Mouse (Mus musculus) liver, postnatal 0 days (tissue): ENCODE measurements around the gene Hyal4. TPM values are rescaled to one million over a fixed set of nuclear protein-coding genes. Genes with fewer than 3 reads are reported as not detected.

Source experiments
- ATAC-seq: fragments of 200-750 bp; cut with Nextera tagmentation; 2 replicates; pipeline ENCODE4 v1.8.0; 2017; ENCODE audit warnings: mild to moderate bottlenecking, moderate library complexity
- DNase-seq: peaks from one replicate; pipeline ENCODE4 v3.0.0-alpha.2; 2016
- H3K27ac ChIP-seq: fragments of 300-500 bp; sonication (generic); 2 replicates; pipeline ENCODE4 v1.5.1; 2014; ENCODE audit warnings: antibody characterized with exemption, moderate library complexity, mild to moderate bottlenecking, low read depth
- H3K27me3 ChIP-seq: fragments of 300-500 bp; sonication (generic); 2 replicates; pipeline ENCODE4 v1.6.1; 2014; ENCODE audit warnings: low read length, control low read depth, mixed read lengths; ENCODE audit not compliant: insufficient read depth
- H3K36me3 ChIP-seq: fragments of 300-500 bp; sonication (generic); replicated peaks from 2 replicates; pipeline ENCODE4 v1.6.1; 2014; ENCODE audit warnings: mild to moderate bottlenecking, control low read depth, low read length, moderate library complexity, mixed read lengths; ENCODE audit not compliant: insufficient read depth
- H3K4me1 ChIP-seq: fragments of 300-500 bp; sonication (generic); 2 replicates; pipeline ENCODE4 v1.6.1; 2014; ENCODE audit warnings: antibody characterized with exemption, mild to moderate bottlenecking, control low read depth; ENCODE audit not compliant: insufficient read depth
- H3K4me2 ChIP-seq: fragments of 300-500 bp; sonication (generic); 2 replicates; pipeline ENCODE4 v1.6.1; 2014; ENCODE audit warnings: low read depth, mild to moderate bottlenecking, low read length, moderate library complexity, mixed read lengths
- H3K4me3 ChIP-seq: fragments of 300-500 bp; sonication (generic); 2 replicates; pipeline ENCODE4 v1.5.1; 2014; ENCODE audit warnings: low read depth, low read length
- H3K9ac ChIP-seq: fragments of 300-500 bp; sonication (generic); replicated peaks from 2 replicates; pipeline ENCODE4 v1.6.1; 2014; ENCODE audit warnings: mild to moderate bottlenecking, moderate library complexity
- H3K9me3 ChIP-seq: fragments of 300-500 bp; sonication (generic); 2 replicates; pipeline ENCODE4 v1.6.1; 2016; ENCODE audit warnings: mild to moderate bottlenecking, control low read depth, low read length, mixed read lengths
- CTCF ChIP-seq: sonication (generic); IDR thresholded peaks from 2 replicates; pipeline ENCODE4 v1.5.1; 2016; ENCODE audit warnings: antibody characterized with exemption, low read depth
- EP300 ChIP-seq: IDR thresholded peaks from 2 replicates; pipeline ENCODE4 v1.6.1; 2016; ENCODE audit warnings: antibody characterized with exemption, low read depth, mild to moderate bottlenecking
- WGBS: fragments of 180-500 bp; shearing (Covaris S2); extraction: QIAGEN DNeasy Blood & Tissue Kit; methylation state at CpG from one replicate; pipeline ENCODE4 v1.1.7; 2014; ENCODE audit not compliant: insufficient replicate concordance; 5-methylcytosine and 5-hydroxymethylcytosine counted together
- polyA plus RNA-seq: library from polyadenylated mRNA; unstranded; fragments of >200 nt; fragmentation: Nextera tagmentation; extraction: Ambion mirVana; gene quantifications from 2 replicates; pipeline ENCODE4 v1.2.1, GENCODE M21; 2015

Gene Hyal4
- 0.05 and 0.09 TPM in 2 replicates for polyA plus RNA-seq

DNA sequence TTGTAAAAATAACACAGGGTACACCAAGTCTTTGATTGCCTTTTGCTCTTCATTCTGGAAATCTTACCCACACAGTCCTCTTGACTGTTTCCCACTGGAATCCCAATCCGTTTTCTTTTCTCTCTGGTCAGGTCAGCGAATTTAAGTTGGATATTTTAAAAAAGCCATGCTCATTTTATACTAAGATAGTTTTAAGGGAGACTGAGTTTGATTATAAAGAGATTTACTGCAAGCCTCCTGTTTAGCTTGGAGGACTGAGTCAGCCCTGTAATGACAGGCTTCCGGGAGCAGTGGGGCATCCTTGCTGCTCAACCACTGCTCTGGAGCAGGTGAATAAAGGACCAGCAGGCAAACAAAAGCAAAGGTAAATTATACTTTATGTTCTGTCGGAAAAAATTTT, at the start of gene Hyal4:
Gene Hyal4, plus strand, starts transcription at position 301 of the 400 bp plus-strand sequence.
- TF ChIP-seq EP300 (no peak), CTCF (no peak)
- Histone ChIP-seq H3K27ac (no peak within 1 kb of the TSS), H3K4me1 (no peaks in the 10 kb centered on the region), H3K9me3 (no peaks in the 10 kb centered on the region), H3K4me2 (no peak within 1 kb of the TSS), H3K27me3 (no peaks in the 10 kb centered on the region), H3K36me3 (no peaks in the 10 kb centered on the region), H3K4me3 (no peak within 1 kb of the TSS), H3K9ac (no peak within 1 kb of the TSS)
- no peak for DNase-seq
- 66% methylated on average over 4 of the region's 4 CpGs for WGBS
- ATAC-seq, result no peak

DNA sequence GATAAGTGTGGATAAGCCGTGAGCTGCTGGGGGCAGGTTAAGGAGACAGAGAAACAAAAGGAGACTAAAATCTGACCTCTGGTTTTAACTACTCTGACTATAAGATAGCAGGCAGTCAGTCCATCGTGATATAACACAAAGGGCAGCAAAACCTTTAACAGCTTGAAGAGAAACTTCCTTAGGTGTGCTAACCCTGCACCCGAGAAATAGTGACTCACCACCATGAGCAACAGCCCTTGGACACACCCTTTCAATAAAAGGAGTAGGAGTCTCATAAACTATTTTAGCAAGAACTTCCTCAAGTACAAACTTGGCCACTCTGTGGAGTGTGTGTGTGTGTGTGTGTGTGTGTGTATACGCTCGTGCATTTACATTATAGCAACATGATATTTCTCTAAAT, 41.0 kb upstream of the Hyal4 start:
- DNase-seq, result no peak
- Histone ChIP-seq H3K9me3 (no peaks in the 10 kb centered on the region), H3K4me2 (no peak overlapping the region), H3K27ac (no peak overlapping the region), H3K9ac (no peak overlapping the region), H3K4me1 (no peaks in the 10 kb centered on the region), H3K36me3 (no peaks in the 10 kb centered on the region), H3K4me3 (no peak overlapping the region), H3K27me3 (no peaks in the 10 kb centered on the region)
- TF ChIP-seq CTCF (no peak), EP300 (no peak)
- WGBS, result 68% methylated on average over 5 of the region's 5 CpGs
- ATAC-seq, result no peak

DNA sequence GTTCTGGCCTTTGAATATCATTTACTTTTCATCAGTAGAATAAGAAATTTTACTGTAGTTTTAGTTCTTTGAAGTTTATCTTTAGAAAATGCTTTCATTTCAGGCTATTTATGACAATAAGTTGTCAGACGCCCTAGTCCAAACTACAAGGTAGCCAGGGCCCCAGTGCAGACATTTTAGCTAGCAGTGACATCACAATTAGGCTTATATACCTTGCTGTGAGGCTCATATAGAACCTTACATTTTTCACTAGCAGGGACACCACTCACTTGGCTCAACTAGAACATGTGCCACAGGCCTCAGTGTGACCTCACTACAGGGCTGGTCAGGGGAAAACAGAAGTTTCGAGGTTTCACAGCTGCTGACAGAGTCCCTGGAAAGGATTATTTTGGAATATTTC, 40.6 kb upstream of the Hyal4 start:
- DNase-seq, result no peak
- ATAC-seq, result no peak
- H3K4me3 ChIP-seq, result no peak overlapping the region
- no peak overlapping the region for H3K27ac ChIP-seq
- no peaks in the 10 kb centered on the region for H3K4me1 ChIP-seq
- TF ChIP-seq EP300 (no peak), CTCF (no peak)
- WGBS, result 59% methylated on average over 2 of the region's 2 CpGs
- no peak overlapping the region for H3K4me2 ChIP-seq
- no peak overlapping the region for H3K9ac ChIP-seq
- no peaks in the 10 kb centered on the region for H3K36me3 ChIP-seq
- H3K9me3 ChIP-seq, result no peaks in the 10 kb centered on the region
- no peaks in the 10 kb centered on the region for H3K27me3 ChIP-seq

DNA sequence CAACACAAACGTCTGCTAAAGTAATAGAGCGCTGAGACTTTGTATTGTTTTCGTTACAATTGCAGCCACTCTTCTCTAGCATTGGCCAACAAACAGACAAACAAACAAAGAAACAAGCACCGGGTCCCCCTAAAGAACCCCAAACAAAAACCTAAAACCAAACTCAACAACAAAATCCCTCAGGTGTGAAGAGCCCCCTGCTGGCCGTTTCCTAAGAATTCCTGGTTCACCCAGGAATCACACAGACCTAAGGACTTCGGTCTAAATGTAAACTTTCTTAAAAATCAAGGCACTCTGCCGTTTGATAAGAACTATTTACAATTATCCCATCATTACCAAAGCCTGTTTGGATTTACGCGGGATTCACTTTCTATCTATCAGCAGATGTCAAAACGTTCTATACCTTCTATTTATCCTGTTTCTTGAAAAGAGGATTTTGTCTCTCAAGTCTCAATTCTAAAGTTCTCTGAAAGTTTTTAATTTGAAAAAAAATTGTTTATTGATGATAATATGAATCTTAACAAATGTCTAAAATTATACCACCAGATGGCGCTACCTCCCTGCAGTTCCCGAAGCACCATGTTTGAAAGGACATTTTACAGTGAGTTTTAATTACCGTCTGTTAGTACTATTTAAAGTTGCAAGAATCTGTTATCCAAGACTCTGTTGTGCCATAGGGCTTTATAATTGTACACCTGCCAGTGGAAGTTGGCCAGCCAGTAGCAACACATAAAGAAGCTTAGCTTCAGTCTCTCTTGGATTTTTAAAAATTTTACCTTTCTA, 26.6 kb upstream of the Hyal4 start:
- H3K27me3 ChIP-seq, result no peaks in the 10 kb centered on the region
- no peak overlapping the region for H3K27ac ChIP-seq
- no peaks in the 10 kb centered on the region for H3K9me3 ChIP-seq
- H3K4me2 ChIP-seq, result no peak overlapping the region
- DNase-seq (peak; percentile 21), ATAC-seq (no peak)
- H3K9ac ChIP-seq, result no peak overlapping the region
- TF ChIP-seq CTCF, result peak; percentile 71
- TF ChIP-seq EP300, result no peak
- no peaks in the 10 kb centered on the region for H3K36me3 ChIP-seq
- WGBS, result 25% methylated on average over 13 of the region's 13 CpGs
- no peaks in the 10 kb centered on the region for H3K4me1 ChIP-seq
- H3K4me3 ChIP-seq, result no peak overlapping the region

DNA sequence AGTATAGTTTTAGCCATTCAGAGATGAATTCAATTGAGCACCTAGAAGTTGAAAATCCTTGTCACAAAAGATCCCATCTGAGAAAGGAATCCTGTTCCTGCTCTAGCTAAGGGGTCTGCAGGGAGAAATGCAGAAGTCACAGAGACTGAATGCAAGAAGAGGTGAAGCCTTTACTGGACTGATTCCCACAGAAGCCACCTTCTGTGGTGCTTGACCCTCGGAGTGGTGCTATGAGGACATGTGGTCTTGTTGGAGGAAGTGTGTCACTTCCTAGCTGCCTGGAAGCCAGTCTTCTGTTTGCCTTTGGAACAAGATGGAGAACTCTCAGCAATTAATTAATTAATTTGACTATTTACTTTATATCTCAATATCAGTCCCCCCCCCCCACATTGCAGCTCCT, 20.0 kb upstream of the Hyal4 start:
- no peak overlapping the region for H3K4me3 ChIP-seq
- TF ChIP-seq EP300, result no peak
- DNase-seq (no peak), ATAC-seq (no peak)
- WGBS, result 25% methylated on average over 1 of the region's 1 CpGs
- no peak overlapping the region for H3K4me2 ChIP-seq
- no peaks in the 10 kb centered on the region for H3K27me3 ChIP-seq
- no peaks in the 10 kb centered on the region for H3K9me3 ChIP-seq
- no peak overlapping the region for H3K27ac ChIP-seq
- no peaks in the 10 kb centered on the region for H3K4me1 ChIP-seq
- no peaks in the 10 kb centered on the region for H3K36me3 ChIP-seq
- H3K9ac ChIP-seq, result no peak overlapping the region

DNA sequence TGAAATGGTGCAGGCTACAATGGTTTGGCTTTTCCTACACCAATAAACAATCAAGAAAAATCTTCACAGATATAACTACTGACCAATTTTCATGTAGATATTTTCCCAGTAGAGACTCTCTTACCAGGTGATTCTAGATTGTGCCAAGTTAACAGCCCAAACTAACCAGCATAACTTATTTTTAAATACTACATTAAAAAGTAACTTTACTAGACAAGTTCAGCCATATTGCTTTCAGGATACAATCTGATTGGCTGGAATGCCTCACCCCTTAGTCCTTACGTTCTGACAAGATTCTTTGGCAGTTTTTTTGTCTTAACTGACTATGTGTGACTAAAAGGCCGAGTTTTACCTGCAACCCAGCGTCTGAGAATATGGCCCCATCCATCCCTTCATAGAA, 15.2 kb upstream of the Hyal4 start, which contains the start of gene Hyal6:
Gene Hyal6, plus strand, starts transcription at position 301 of the 400 bp plus-strand sequence.
- DNase-seq (no peak), ATAC-seq (no peak)
- WGBS, result 70% methylated on average over 3 of the region's 3 CpGs
- Histone ChIP-seq H3K4me1 (no peaks in the 10 kb centered on the region), H3K27ac (no peak within 1 kb of the TSS), H3K4me2 (no peak within 1 kb of the TSS), H3K27me3 (no peaks in the 10 kb centered on the region), H3K36me3 (no peaks in the 10 kb centered on the region), H3K9ac (no peak within 1 kb of the TSS), H3K9me3 (no peaks in the 10 kb centered on the region), H3K4me3 (no peak within 1 kb of the TSS)
- TF ChIP-seq CTCF, result no peak
- no peak for TF ChIP-seq EP300
